Mouse (Mus musculus) neural tube, embryonic 14.5 days (tissue): ENCODE results near the gene Irgm2. TPM values are rescaled to one million over a fixed set of nuclear protein-coding genes. Genes with fewer than 3 reads are reported as not detected.
A peak's percentile ranks its signal among the peaks of the same experiment; 100 is the strongest.
"Not testable (repeated sequence)": the region's sequence is repeated elsewhere in the genome, so short reads cannot be mapped to it uniquely, and the experiment has no call there.

ENCODE experiments used
- ATAC-seq: fragments of 200-750 bp; cut with Nextera tagmentation; 2 replicates; pipeline ENCODE4 v1.8.0; 2017; ENCODE audit warnings: low read depth, mild to moderate bottlenecking, moderate TSS enrichment, moderate library complexity
- H3K27ac ChIP-seq: fragments of 300-500 bp; sonication (generic); 2 replicates; pipeline ENCODE4 v1.5.1; 2014; ENCODE audit warnings: low read depth, mild to moderate bottlenecking, control low read depth, low read length, moderate library complexity, mixed read lengths
- H3K27me3 ChIP-seq: fragments of 300-500 bp; sonication (generic); 2 replicates; pipeline ENCODE4 v1.6.1; 2014; ENCODE audit warnings: low read length; ENCODE audit not compliant: control insufficient read depth, insufficient read depth
- H3K36me3 ChIP-seq: fragments of 300-500 bp; sonication (generic); 2 replicates; pipeline ENCODE4 v1.6.1; 2014; ENCODE audit warnings: low read length, mixed read lengths; ENCODE audit not compliant: control insufficient read depth, insufficient read depth
- H3K4me1 ChIP-seq: fragments of 300-500 bp; sonication (generic); 2 replicates; pipeline ENCODE4 v1.6.1; 2014; ENCODE audit warnings: low read length; ENCODE audit not compliant: control insufficient read depth, insufficient read depth
- H3K4me2 ChIP-seq: fragments of 300-500 bp; sonication (generic); 2 replicates; pipeline ENCODE4 v1.6.1; 2014; ENCODE audit warnings: mild to moderate bottlenecking, low read depth, low read length, control low read depth
- H3K4me3 ChIP-seq: fragments of 300-500 bp; sonication (generic); 2 replicates; pipeline ENCODE4 v1.5.1; 2014; ENCODE audit warnings: low read depth, low read length, control low read depth, mixed read lengths
- H3K9ac ChIP-seq: fragments of 300-500 bp; sonication (generic); replicated peaks from 2 replicates; pipeline ENCODE4 v1.6.1; 2014; ENCODE audit warnings: low read depth, mild to moderate bottlenecking, control low read depth, low read length, mixed read lengths
- H3K9me3 ChIP-seq: fragments of 300-500 bp; sonication (generic); 2 replicates; pipeline ENCODE4 v1.6.1; 2016; ENCODE audit warnings: low read length; ENCODE audit not compliant: control insufficient read depth
- WGBS: fragments of 180-500 bp; shearing (Covaris S2); extraction: QIAGEN DNeasy Blood & Tissue Kit; methylation state at CpG from one replicate; pipeline ENCODE4 v1.1.7; 2014; 5-methylcytosine and 5-hydroxymethylcytosine counted together
- polyA plus RNA-seq: library from polyadenylated mRNA; unstranded; fragments of >200 nt; fragmentation: Nextera tagmentation; extraction: Ambion mirVana; gene quantifications from 2 replicates; pipeline ENCODE4 v1.2.1, GENCODE M21; 2014

Irgm2 gene
- polyA plus RNA-seq: 0.32 and 1.0 TPM in 2 replicates

GRCm38 (mm10) chr11:58199229-58200037 lies at the start of gene Irgm2, which contains the start of gene Igtp:
Irgm2 (plus strand) TSS chr11:58199618.
Igtp (plus strand) TSS chr11:58199556.
- WGBS: 9% methylated on average over 14 of the region's 15 CpGs
- not testable (repeated sequence) for H3K27ac ChIP-seq, ATAC-seq

GRCm38 (mm10) chr11:58155458-58155857 lies 44.0 kb upstream of the Irgm2 start:
- H3K27ac ChIP-seq: no peak overlapping the region
- H3K9ac ChIP-seq: no peak overlapping the region
- H3K4me1 ChIP-seq: no peaks in the 10 kb centered on the region
- H3K4me2 ChIP-seq: no peak overlapping the region
- H3K9me3 ChIP-seq: no peaks in the 10 kb centered on the region
- no peak overlapping the region for H3K4me3 ChIP-seq
- no peak for ATAC-seq
- no peaks in the 10 kb centered on the region for H3K27me3 ChIP-seq
- peaks cover 35% of the 10 kb centered on the region for H3K36me3 ChIP-seq
- WGBS: 93% methylated on average over 9 of the region's 9 CpGs

More at GRCm38 (mm10) chr11:58199229-58200037, at the start of gene Irgm2, which contains the start of gene Igtp:
- not testable (repeated sequence) for H3K27me3 ChIP-seq, H3K9me3 ChIP-seq, H3K36me3 ChIP-seq, H3K4me1 ChIP-seq
- Histone ChIP-seq H3K9ac (peak within 1 kb of the TSS; percentile 21; the same call in 1 of the 2 replicates), H3K4me2 (peak within 1 kb of the TSS; percentile 55), H3K4me3 (peak within 1 kb of the TSS; percentile 32)

- H3K9me3 ChIP-seq: no peaks in the 10 kb centered on the region
- peaks cover 43% of the 10 kb centered on the region for H3K36me3 ChIP-seq
- 91% methylated on average over 3 of the region's 3 CpGs for WGBS
- H3K4me2 ChIP-seq: no peak overlapping the region
- no peaks in the 10 kb centered on the region for H3K4me1 ChIP-seq
- no peak overlapping the region for H3K9ac ChIP-seq
- no peak overlapping the region for H3K27ac ChIP-seq
- no peaks in the 10 kb centered on the region for H3K27me3 ChIP-seq
- H3K4me3 ChIP-seq: no peak overlapping the region
- ATAC-seq: no peak
These were observed 42.5 kb upstream of the Irgm2 start for GRCm38 (mm10) chr11:58156871-58157270.

- Histone ChIP-seq H3K9me3 (no peaks in the 10 kb centered on the region), H3K36me3 (peaks cover 19% of the 10 kb centered on the region), H3K4me1 (peaks cover 6% of the 10 kb centered on the region; the same call in 1 of the 2 replicates), H3K4me3 (no peak overlapping the region), H3K27me3 (no peaks in the 10 kb centered on the region), H3K4me2 (no peak overlapping the region), H3K27ac (no peak overlapping the region), H3K9ac (no peak overlapping the region)
- WGBS: 94% methylated on average over 2 of the region's 2 CpGs
- ATAC-seq: no peak
These were observed 34.3 kb upstream of the Irgm2 start for GRCm38 (mm10) chr11:58165072-58165471.

- Histone ChIP-seq H3K27ac (no peak overlapping the region), H3K9ac (peak overlapping the region; percentile 70), H3K27me3 (no peaks in the 10 kb centered on the region), H3K4me2 (peak overlapping the region; percentile 49), H3K36me3 (peaks cover 6% of the 10 kb centered on the region; the same call in 1 of the 2 replicates), H3K4me3 (peak overlapping the region; percentile 78), H3K4me1 (peaks cover 14% of the 10 kb centered on the region), H3K9me3 (no peaks in the 10 kb centered on the region)
- WGBS: 1% methylated on average over 8 of the region's 8 CpGs
- ATAC-seq: no peak
These were observed 31.6 kb upstream of the Irgm2 start for GRCm38 (mm10) chr11:58167822-58168166.

GRCm38 (mm10) chr11:58168167-58168915 lies 31.1 kb upstream of the Irgm2 start, which contains the start of gene Gemin5:
Gemin5 (minus strand) TSS chr11:58168539.
- peak; percentile 88 for ATAC-seq
- peak within 1 kb of the TSS; percentile 78 for H3K4me3 ChIP-seq
- no peaks in the 10 kb centered on the region for H3K9me3 ChIP-seq
- no peak within 1 kb of the TSS for H3K27ac ChIP-seq
- peaks cover 6% of the 10 kb centered on the region; the same call in 1 of the 2 replicates for H3K36me3 ChIP-seq
- peak within 1 kb of the TSS; percentile 49 for H3K4me2 ChIP-seq
- 2% methylated on average over 59 of the region's 71 CpGs for WGBS
- no peaks in the 10 kb centered on the region for H3K27me3 ChIP-seq
- H3K4me1 ChIP-seq: peaks cover 17% of the 10 kb centered on the region
- H3K9ac ChIP-seq: peak within 1 kb of the TSS; percentile 70

GRCm38 (mm10) chr11:58169666-58170065 lies 29.8 kb upstream of the Irgm2 start:
- ATAC-seq: no peak
- Histone ChIP-seq H3K9ac (no peak overlapping the region), H3K4me1 (peaks cover 17% of the 10 kb centered on the region), H3K9me3 (no peaks in the 10 kb centered on the region), H3K36me3 (peaks cover 6% of the 10 kb centered on the region), H3K4me3 (no peak overlapping the region), H3K27me3 (no peaks in the 10 kb centered on the region), H3K4me2 (no peak overlapping the region), H3K27ac (no peak overlapping the region)
- 91% methylated on average over 4 of the region's 4 CpGs for WGBS

- peaks cover 17% of the 10 kb centered on the region for H3K4me1 ChIP-seq
- H3K27ac ChIP-seq: peak within 1 kb of the TSS; percentile 62; the same call in 1 of the 2 replicates
- WGBS: under 1% methylated on average over 34 of the region's 34 CpGs
- H3K4me2 ChIP-seq: peak within 1 kb of the TSS; percentile 87
- no peaks in the 10 kb centered on the region for H3K9me3 ChIP-seq
- H3K36me3 ChIP-seq: peaks cover 15% of the 10 kb centered on the region
- H3K27me3 ChIP-seq: no peaks in the 10 kb centered on the region
- ATAC-seq: peak; percentile 65
- H3K4me3 ChIP-seq: peak within 1 kb of the TSS; percentile 72
- peak within 1 kb of the TSS; percentile 68 for H3K9ac ChIP-seq
These were observed 27.8 kb upstream of the Irgm2 start, which contains the start of gene Mrpl22 for GRCm38 (mm10) chr11:58171459-58172091. Mrpl22 (plus strand) TSS chr11:58171661.
